Mouse (Mus musculus) neural tube, embryonic 14.5 days (tissue): ENCODE data around the gene Clybl. TPM values are rescaled to one million over a fixed set of nuclear protein-coding genes. Genes with fewer than 3 reads are reported as not detected.
A peak's percentile ranks its signal among the peaks of the same experiment; 100 is the strongest.

Source experiments
- ATAC-seq: fragments of 200-750 bp; cut with Nextera tagmentation; 2 replicates; pipeline ENCODE4 v1.8.0; 2017; ENCODE audit warnings: low read depth, mild to moderate bottlenecking, moderate TSS enrichment, moderate library complexity
- H3K27ac ChIP-seq: fragments of 300-500 bp; sonication (generic); 2 replicates; pipeline ENCODE4 v1.5.1; 2014; ENCODE audit warnings: low read depth, mild to moderate bottlenecking, control low read depth, low read length, moderate library complexity, mixed read lengths
- H3K27me3 ChIP-seq: fragments of 300-500 bp; sonication (generic); 2 replicates; pipeline ENCODE4 v1.6.1; 2014; ENCODE audit warnings: low read length; ENCODE audit not compliant: control insufficient read depth, insufficient read depth
- H3K36me3 ChIP-seq: fragments of 300-500 bp; sonication (generic); 2 replicates; pipeline ENCODE4 v1.6.1; 2014; ENCODE audit warnings: low read length, mixed read lengths; ENCODE audit not compliant: control insufficient read depth, insufficient read depth
- H3K4me1 ChIP-seq: fragments of 300-500 bp; sonication (generic); 2 replicates; pipeline ENCODE4 v1.6.1; 2014; ENCODE audit warnings: low read length; ENCODE audit not compliant: control insufficient read depth, insufficient read depth
- H3K4me2 ChIP-seq: fragments of 300-500 bp; sonication (generic); 2 replicates; pipeline ENCODE4 v1.6.1; 2014; ENCODE audit warnings: mild to moderate bottlenecking, low read depth, low read length, control low read depth
- H3K4me3 ChIP-seq: fragments of 300-500 bp; sonication (generic); 2 replicates; pipeline ENCODE4 v1.5.1; 2014; ENCODE audit warnings: low read depth, low read length, control low read depth, mixed read lengths
- H3K9ac ChIP-seq: fragments of 300-500 bp; sonication (generic); replicated peaks from 2 replicates; pipeline ENCODE4 v1.6.1; 2014; ENCODE audit warnings: low read depth, mild to moderate bottlenecking, control low read depth, low read length, mixed read lengths
- H3K9me3 ChIP-seq: fragments of 300-500 bp; sonication (generic); 2 replicates; pipeline ENCODE4 v1.6.1; 2016; ENCODE audit warnings: low read length; ENCODE audit not compliant: control insufficient read depth
- WGBS: fragments of 180-500 bp; shearing (Covaris S2); extraction: QIAGEN DNeasy Blood & Tissue Kit; methylation state at CpG from one replicate; pipeline ENCODE4 v1.1.7; 2014; 5-methylcytosine and 5-hydroxymethylcytosine counted together
- polyA plus RNA-seq: library from polyadenylated mRNA; unstranded; fragments of >200 nt; fragmentation: Nextera tagmentation; extraction: Ambion mirVana; gene quantifications from 2 replicates; pipeline ENCODE4 v1.2.1, GENCODE M21; 2014

Clybl gene
- polyA plus RNA-seq, 1 experiment from 2014 or later: 9.1 TPM

DNA sequence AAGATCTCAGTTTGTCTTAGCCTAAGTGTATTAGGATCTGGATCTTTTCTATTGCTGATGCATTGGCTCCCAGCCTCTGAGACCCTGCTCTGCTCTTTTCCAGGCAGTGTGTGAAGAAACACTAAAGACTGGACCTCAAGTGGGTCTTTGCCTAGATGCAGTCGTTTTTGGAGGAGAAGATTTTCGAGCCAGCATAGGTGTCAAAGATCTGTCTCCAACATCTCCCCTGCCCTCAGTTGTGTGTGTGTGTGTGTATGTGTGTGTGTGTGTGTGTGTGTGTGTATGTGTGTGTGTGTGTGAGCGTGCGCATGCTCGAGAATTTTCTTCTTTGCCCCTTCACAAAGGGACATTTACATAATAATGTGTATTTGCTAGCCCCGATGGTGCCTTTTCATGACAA, 196.2 kb downstream of the Clybl start:
- H3K27ac ChIP-seq: no peak overlapping the region
- H3K4me1 ChIP-seq: no peaks in the 10 kb centered on the region; the same call in 1 of the 2 replicates
- no peaks in the 10 kb centered on the region for H3K9me3 ChIP-seq
- no peak overlapping the region for H3K4me2 ChIP-seq
- peaks cover 9% of the 10 kb centered on the region for H3K27me3 ChIP-seq
- no peak overlapping the region for H3K9ac ChIP-seq
- no peak for ATAC-seq
- H3K4me3 ChIP-seq: no peak overlapping the region
- WGBS: 58% methylated on average over 6 of the region's 6 CpGs
- H3K36me3 ChIP-seq: no peaks in the 10 kb centered on the region

DNA sequence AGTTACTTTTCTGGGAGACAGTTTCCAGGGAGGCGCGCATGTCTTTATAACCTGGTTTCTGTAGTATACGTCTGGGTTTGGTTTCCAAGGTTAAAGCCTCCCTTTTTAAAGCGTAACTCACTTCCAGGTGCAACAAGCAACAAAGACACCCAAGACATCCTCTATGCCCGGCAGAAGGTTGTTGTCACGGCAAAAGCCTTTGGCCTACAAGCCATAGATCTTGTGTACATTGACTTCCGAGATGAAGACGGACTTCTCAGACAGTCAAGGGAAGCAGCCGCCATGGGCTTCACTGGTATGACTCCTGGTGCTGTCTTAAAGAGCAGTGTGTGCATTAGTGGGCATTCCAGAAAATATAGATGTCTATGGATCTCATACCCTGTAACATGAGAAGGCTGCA, 197.6 kb downstream of the Clybl start:
- Histone ChIP-seq H3K9me3 (no peaks in the 10 kb centered on the region), H3K4me1 (no peaks in the 10 kb centered on the region), H3K9ac (no peak overlapping the region), H3K27ac (no peak overlapping the region), H3K36me3 (no peaks in the 10 kb centered on the region), H3K4me3 (no peak overlapping the region), H3K27me3 (peaks cover 5% of the 10 kb centered on the region; the same call in 1 of the 2 replicates), H3K4me2 (no peak overlapping the region)
- ATAC-seq: no peak
- 76% methylated on average over 9 of the region's 9 CpGs for WGBS

DNA sequence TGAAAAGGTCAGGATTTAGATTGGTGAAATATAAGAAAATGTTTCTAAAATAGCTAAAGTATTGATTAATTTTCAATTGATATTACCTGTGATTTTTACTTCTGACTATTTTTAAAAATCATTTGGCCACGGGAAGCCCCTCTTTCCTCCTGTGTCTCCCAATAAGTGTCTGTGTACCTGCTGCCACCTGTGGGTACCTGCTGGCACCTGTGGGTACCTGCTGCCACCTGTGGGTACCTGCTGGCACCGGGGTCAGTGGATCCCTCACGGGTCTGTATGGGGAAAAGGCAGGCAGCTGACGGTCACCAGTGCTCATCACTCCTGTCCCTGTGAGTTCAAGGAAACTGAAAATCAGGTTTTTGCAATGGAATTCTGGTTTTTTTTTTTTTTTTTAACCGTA, 198.5 kb downstream of the Clybl start:
- Histone ChIP-seq H3K4me1 (no peaks in the 10 kb centered on the region), H3K36me3 (no peaks in the 10 kb centered on the region), H3K9ac (no peak overlapping the region), H3K9me3 (no peaks in the 10 kb centered on the region), H3K4me2 (no peak overlapping the region), H3K27me3 (peaks cover 4% of the 10 kb centered on the region; the same call in 1 of the 2 replicates), H3K4me3 (no peak overlapping the region), H3K27ac (no peak overlapping the region)
- 90% methylated on average over 5 of the region's 5 CpGs for WGBS
- no peak for ATAC-seq

DNA sequence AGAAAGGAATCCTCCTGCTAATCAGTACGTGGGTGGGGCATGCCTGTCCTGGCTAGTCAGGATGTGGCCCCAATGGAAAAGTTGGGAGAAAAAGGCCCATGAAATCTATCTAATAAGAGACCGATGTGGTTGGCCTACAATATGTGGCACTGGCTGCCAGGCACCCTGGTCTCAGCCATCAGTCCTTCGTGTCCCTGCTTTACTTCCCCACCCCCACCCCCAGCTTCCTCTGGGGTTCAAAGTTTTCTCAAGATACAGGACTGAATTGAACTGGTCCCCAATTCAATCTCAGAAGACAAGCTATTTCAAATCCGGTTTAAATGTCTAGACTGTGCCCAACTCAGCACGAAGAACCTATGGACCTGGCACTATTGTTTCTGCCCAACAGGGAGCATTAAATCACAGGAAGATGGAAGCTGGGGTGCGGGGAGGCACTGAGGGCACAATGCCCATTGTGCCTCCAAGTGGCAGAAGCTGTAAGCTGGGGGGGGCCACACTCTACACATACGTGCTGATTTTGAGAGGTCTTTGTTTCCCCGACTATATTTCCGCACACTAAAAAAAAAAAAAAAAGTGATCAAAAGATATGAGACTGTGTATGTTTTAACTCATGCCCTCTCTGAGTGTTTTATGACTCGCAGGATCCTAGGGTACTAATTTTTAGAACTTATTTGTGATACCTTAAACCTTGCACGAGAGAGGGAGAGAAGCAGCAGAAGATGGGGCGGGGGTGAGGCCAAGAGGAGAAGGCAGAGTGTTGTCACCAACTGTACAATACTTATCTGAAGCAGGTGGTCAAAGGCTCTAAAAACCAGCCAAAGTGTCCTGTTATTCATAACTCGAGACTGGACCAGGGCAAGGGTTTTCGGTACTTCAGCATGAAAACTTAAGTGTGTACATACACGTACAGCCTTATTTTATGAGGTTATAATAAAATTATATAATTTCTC, 199.7 kb downstream of the Clybl start:
- no peaks in the 10 kb centered on the region; the same call in 1 of the 2 replicates for H3K27me3 ChIP-seq

DNA sequence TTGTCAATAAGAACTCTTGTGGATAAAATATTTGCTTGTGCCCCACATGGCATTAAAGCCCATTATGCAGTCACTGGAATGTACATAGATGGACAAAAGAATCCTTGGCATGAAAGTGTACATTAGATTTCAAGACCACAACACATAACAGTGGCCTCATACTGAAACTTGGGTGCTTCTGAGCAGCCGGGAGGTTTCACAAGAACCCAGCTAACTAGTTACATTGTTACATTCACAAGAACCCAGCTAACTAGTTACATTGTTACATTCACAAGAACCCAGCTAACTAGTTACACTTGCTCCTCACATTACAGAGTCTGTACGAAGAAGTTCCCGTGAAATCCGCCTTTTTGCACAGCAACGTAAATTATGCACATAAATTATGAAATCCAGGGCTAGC, 200.8 kb downstream of the Clybl start:
- no peaks in the 10 kb centered on the region for H3K4me1 ChIP-seq
- WGBS: 43% methylated on average over 5 of the region's 5 CpGs
- no peaks in the 10 kb centered on the region for H3K27me3 ChIP-seq
- no peak for ATAC-seq
- H3K27ac ChIP-seq: no peak overlapping the region
- H3K9ac ChIP-seq: no peak overlapping the region
- H3K4me2 ChIP-seq: no peak overlapping the region
- H3K9me3 ChIP-seq: no peaks in the 10 kb centered on the region
- H3K36me3 ChIP-seq: no peaks in the 10 kb centered on the region
- H3K4me3 ChIP-seq: no peak overlapping the region

More for the DNA sequence above, 199.7 kb downstream of the Clybl start:
- 50% methylated on average over 15 of the region's 15 CpGs for WGBS
- Histone ChIP-seq H3K27ac (no peak overlapping the region), H3K9me3 (no peaks in the 10 kb centered on the region), H3K9ac (no peak overlapping the region), H3K4me1 (no peaks in the 10 kb centered on the region), H3K4me3 (no peak overlapping the region), H3K36me3 (no peaks in the 10 kb centered on the region), H3K4me2 (no peak overlapping the region)
- no peak for ATAC-seq

DNA sequence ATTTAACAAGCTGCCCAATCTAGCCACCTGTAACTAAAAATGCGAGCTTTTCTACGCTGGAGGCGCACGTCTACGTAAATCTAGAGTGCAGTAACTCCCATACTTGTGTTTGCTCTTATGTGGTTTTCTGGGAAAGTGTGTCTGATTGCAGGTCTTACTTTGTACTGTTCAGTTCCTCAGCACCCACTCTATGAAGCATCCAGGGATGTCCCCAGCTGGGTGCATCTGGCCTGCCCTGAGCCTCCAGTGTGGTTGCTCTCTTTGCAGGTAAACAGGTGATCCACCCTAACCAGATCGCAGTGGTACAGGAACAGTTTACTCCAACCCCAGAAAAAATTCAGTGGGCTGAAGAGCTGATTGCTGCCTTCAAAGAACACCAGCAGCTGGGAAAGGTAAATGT, 202.4 kb downstream of the Clybl start:
- H3K4me2 ChIP-seq: no peak overlapping the region
- H3K9ac ChIP-seq: no peak overlapping the region
- H3K9me3 ChIP-seq: no peaks in the 10 kb centered on the region
- no peak overlapping the region for H3K27ac ChIP-seq
- no peak for ATAC-seq
- no peaks in the 10 kb centered on the region for H3K36me3 ChIP-seq
- 87% methylated on average over 6 of the region's 6 CpGs for WGBS
- H3K4me1 ChIP-seq: 0 out of 2 replicates have a peak, but pooled peaks cover 4% of the 10 kb centered on the region
- no peak overlapping the region for H3K4me3 ChIP-seq
- no peaks in the 10 kb centered on the region for H3K27me3 ChIP-seq

DNA sequence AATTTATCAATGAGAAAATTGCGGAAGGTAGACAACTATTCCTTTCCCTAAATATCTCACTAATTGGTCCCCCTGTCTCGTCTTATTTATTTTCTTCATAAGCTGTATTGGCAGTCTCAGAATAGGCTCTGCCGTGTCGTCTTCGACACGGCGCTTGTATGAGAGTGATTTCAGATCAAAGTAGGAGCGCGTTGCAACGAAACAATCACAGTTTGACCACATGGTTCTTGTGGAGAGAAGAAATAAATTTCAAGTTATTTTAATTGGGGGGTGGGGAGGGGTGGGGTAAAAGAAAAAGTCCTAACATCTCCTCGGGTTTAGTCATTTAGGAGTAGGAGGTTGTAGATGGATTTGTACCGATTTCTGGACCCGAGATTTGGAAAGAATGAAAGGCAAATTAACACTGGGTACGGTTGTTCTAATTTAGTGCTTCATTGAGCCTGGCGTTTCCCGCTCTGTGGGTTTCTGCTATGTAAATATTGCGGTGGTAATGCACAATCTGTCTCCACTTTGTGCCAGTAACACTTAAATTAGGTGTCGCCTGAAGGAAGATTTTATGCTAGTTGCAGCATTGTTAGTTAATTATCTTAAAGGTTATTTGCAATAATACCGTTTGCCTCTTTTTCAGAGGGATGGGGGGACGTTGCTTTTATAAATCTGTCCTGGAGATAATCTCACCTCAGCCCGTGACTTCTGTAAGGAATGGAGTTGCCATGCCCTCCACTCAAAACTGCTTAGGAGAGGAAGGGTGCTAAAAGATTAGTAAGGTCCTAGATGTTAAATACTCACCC, 203.1 kb downstream of the Clybl start:
- no peaks in the 10 kb centered on the region for H3K36me3 ChIP-seq
- H3K27me3 ChIP-seq: no peaks in the 10 kb centered on the region
- 25% methylated on average over 21 of the region's 21 CpGs for WGBS
- H3K4me3 ChIP-seq: no peak overlapping the region
- H3K9me3 ChIP-seq: no peaks in the 10 kb centered on the region
- H3K4me2 ChIP-seq: peak overlapping the region; percentile 14; the same call in 1 of the 2 replicates
- no peak overlapping the region for H3K27ac ChIP-seq
- H3K4me1 ChIP-seq: 0 out of 2 replicates have a peak, but pooled peaks cover 4% of the 10 kb centered on the region
- ATAC-seq: peak; percentile 71; the same call in 1 of the 2 replicates
- H3K9ac ChIP-seq: no peak overlapping the region

DNA sequence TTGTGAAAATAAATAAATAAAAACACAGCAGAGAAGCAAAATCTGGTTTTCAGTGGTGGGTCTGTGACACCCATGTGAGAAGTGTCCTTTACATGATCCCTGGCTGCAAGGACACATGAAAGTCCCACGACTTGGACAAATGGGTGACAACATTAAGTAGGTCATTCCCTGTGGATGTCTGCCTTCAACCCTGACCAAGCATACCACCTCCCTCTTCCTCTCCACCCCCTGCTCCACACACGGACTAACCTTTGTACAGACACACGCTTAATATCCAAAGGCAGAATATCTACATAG, 203.7 kb downstream of the Clybl start:
- no peaks in the 10 kb centered on the region for H3K27me3 ChIP-seq
- H3K4me1 ChIP-seq: 0 out of 2 replicates have a peak, but pooled peaks cover 4% of the 10 kb centered on the region
- no peak overlapping the region for H3K4me2 ChIP-seq
- ATAC-seq: no peak
- WGBS: 56% methylated on average over 3 of the region's 3 CpGs
- no peak overlapping the region for H3K4me3 ChIP-seq
- H3K36me3 ChIP-seq: no peaks in the 10 kb centered on the region
- no peak overlapping the region for H3K9ac ChIP-seq
- no peaks in the 10 kb centered on the region for H3K9me3 ChIP-seq
- no peak overlapping the region for H3K27ac ChIP-seq

DNA sequence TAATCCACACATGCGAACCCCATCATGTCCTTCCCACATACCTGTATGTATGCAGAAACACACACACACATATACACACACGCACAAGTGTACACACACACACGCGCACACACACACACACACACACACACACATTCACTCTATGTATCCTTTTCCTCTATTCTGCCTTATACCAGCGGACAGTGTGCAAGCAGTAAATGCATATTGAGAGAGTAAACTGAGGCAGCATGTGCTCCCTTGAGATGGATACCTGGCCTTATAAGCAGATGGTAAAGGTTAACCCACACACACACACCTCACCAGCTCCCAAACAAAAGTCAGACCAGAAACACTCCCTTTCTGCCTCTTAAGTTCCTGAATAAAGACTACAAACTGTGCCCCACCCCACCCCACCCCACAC, 204.3 kb downstream of the Clybl start:
- WGBS: 91% methylated on average over 5 of the region's 5 CpGs
- Histone ChIP-seq H3K4me2 (no peak overlapping the region), H3K4me1 (0 out of 2 replicates have a peak, but pooled peaks cover 4% of the 10 kb centered on the region), H3K36me3 (no peaks in the 10 kb centered on the region), H3K27me3 (no peaks in the 10 kb centered on the region), H3K27ac (no peak overlapping the region), H3K9me3 (no peaks in the 10 kb centered on the region), H3K4me3 (no peak overlapping the region), H3K9ac (no peak overlapping the region)
- no peak for ATAC-seq
